Mouse (Mus musculus) heart, embryonic 16.5 days (tissue): ENCODE data around the gene Fam124b. TPM values are rescaled to one million over a fixed set of nuclear protein-coding genes. Genes with fewer than 3 reads are reported as not detected.

Experiments
- ATAC-seq: fragments of 200-750 bp; cut with Nextera tagmentation; replicated peaks from 2 replicates; pipeline ENCODE4 v1.8.0; 2017; ENCODE audit warnings: moderate number of reproducible peaks; ENCODE audit not compliant: insufficient read depth, low FRiP score; ENCODE audit errors: extremely low read depth
- H3K27ac ChIP-seq: fragments of 300-500 bp; sonication (generic); 2 replicates; pipeline ENCODE4 v1.5.1; 2014; ENCODE audit warnings: mild to moderate bottlenecking, low read length, control low read depth, moderate library complexity
- H3K27me3 ChIP-seq: fragments of 300-500 bp; sonication (generic); 2 replicates; pipeline ENCODE4 v1.6.1; 2014; ENCODE audit warnings: low read length, mixed read lengths; ENCODE audit not compliant: control insufficient read depth, insufficient read depth
- H3K36me3 ChIP-seq: fragments of 300-500 bp; sonication (generic); 2 replicates; pipeline ENCODE4 v1.6.1; 2014; ENCODE audit not compliant: control insufficient read depth, insufficient read depth
- H3K4me1 ChIP-seq: fragments of 300-500 bp; sonication (generic); 2 replicates; pipeline ENCODE4 v1.6.1; 2014; ENCODE audit warnings: low read length, mixed read lengths; ENCODE audit not compliant: control insufficient read depth, insufficient read depth
- H3K4me2 ChIP-seq: fragments of 300-500 bp; sonication (generic); 2 replicates; pipeline ENCODE4 v1.6.1; 2014; ENCODE audit warnings: low read depth, mild to moderate bottlenecking, control low read depth, low read length
- H3K4me3 ChIP-seq: fragments of 300-500 bp; sonication (generic); 2 replicates; pipeline ENCODE4 v1.5.1; 2014; ENCODE audit warnings: mild to moderate bottlenecking, control low read depth, low read length
- H3K9ac ChIP-seq: fragments of 300-500 bp; sonication (generic); 2 replicates; pipeline ENCODE4 v1.6.1; 2014; ENCODE audit warnings: low read length, control low read depth
- H3K9me3 ChIP-seq: fragments of 300-500 bp; sonication (generic); replicated peaks from 2 replicates; pipeline ENCODE4 v1.6.1; 2016; ENCODE audit warnings: low read length; ENCODE audit not compliant: control insufficient read depth
- WGBS: fragments of 180-500 bp; shearing (Covaris S2); extraction: QIAGEN DNeasy Blood & Tissue Kit; methylation state at CpG from one replicate; pipeline ENCODE4 v1.1.7; 2014; 5-methylcytosine and 5-hydroxymethylcytosine counted together
- polyA plus RNA-seq: library from polyadenylated mRNA; unstranded; fragments of >200 nt; fragmentation: Nextera tagmentation; extraction: Ambion mirVana; gene quantifications from 2 replicates; pipeline ENCODE4 v1.2.1, GENCODE M21; 2015

Fam124b gene
- polyA plus RNA-seq, 1 experiment from 2014 or later = 1.2 TPM

GRCm38 (mm10) chr1:80159586-80159985 is 58.7 kb downstream of the Fam124b start:
- no peak overlapping the region for H3K4me2 ChIP-seq
- H3K27me3 ChIP-seq = no peaks in the 10 kb centered on the region
- no peak overlapping the region for H3K9ac ChIP-seq
- no peak overlapping the region for H3K27ac ChIP-seq
- no peak for ATAC-seq
- no peaks in the 10 kb centered on the region for H3K4me1 ChIP-seq
- H3K36me3 ChIP-seq = no peaks in the 10 kb centered on the region
- no peak overlapping the region for H3K4me3 ChIP-seq
- no peaks in the 10 kb centered on the region for H3K9me3 ChIP-seq

- ATAC-seq = no peak
- Histone ChIP-seq H3K9ac (no peak overlapping the region), H3K4me3 (no peak overlapping the region), H3K27ac (no peak overlapping the region), H3K4me1 (no peaks in the 10 kb centered on the region), H3K36me3 (no peaks in the 10 kb centered on the region), H3K27me3 (no peaks in the 10 kb centered on the region), H3K9me3 (no peaks in the 10 kb centered on the region), H3K4me2 (no peak overlapping the region)
- WGBS = 67% methylated on average over 1 of the region's 1 CpGs
Measured at GRCm38 (mm10) chr1:80154902-80155301, 63.4 kb downstream of the Fam124b start.

- Histone ChIP-seq H3K27ac (no peak overlapping the region), H3K4me2 (no peak overlapping the region), H3K9me3 (no peaks in the 10 kb centered on the region), H3K27me3 (no peaks in the 10 kb centered on the region), H3K36me3 (no peaks in the 10 kb centered on the region), H3K9ac (no peak overlapping the region), H3K4me3 (no peak overlapping the region), H3K4me1 (no peaks in the 10 kb centered on the region)
- WGBS = 73% methylated on average over 7 of the region's 7 CpGs
- ATAC-seq = no peak
Measured at GRCm38 (mm10) chr1:80153125-80153716, 65.1 kb downstream of the Fam124b start.

- no peaks in the 10 kb centered on the region for H3K9me3 ChIP-seq
- ATAC-seq = no peak
- no peak overlapping the region for H3K4me3 ChIP-seq
- no peaks in the 10 kb centered on the region for H3K36me3 ChIP-seq
- no peak overlapping the region for H3K4me2 ChIP-seq
- H3K27ac ChIP-seq = no peak overlapping the region
- no peaks in the 10 kb centered on the region for H3K4me1 ChIP-seq
- H3K9ac ChIP-seq = no peak overlapping the region
- H3K27me3 ChIP-seq = no peaks in the 10 kb centered on the region
Measured at GRCm38 (mm10) chr1:80150681-80151080, 67.6 kb downstream of the Fam124b start.

Other genes starting within 250 kb of the Fam124b start
- 21.3 and 26.0 TPM in 2 replicates for gene Cul3, start 122.0 kb upstream of the Fam124b start, polyA plus RNA-seq
- gene Gm45261, start 243.0 kb upstream of the Fam124b start, polyA plus RNA-seq = not detected in 2 replicates